Mouse (Mus musculus): Measurements from ENCODE around the gene Smtnl2.

DNA sequence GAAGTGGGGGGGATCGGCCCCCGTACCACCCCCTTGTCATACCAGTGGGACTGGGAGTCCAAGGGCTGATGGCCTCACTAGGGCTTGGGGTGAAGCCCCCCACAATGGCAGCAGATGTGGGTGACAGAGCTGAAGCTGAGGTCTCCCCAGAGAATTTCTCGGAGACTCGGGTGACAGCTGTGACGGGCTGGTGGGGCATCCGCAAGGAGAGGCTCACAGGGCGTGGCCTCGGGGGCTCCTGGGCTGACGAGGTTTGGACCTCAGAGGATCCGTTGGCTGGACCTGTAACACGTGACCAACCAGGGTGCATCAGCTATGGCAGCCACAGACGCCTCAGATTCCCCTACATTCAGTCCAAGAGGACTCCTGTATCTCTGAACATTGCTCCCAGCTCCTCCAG is 8.5 kb downstream of the Smtnl2 start:
- TF ChIP-seq CTCF (IDR thresholded peaks at IDR 0.05; ENCODE audit: borderline replicate concordance, extremely low read depth, insufficient read depth, insufficient read length) (no peak), POLR2A (IDR thresholded peaks at IDR 0.05; ENCODE audit: borderline replicate concordance, extremely low read depth, insufficient read depth, insufficient read length, poor library complexity, severe bottlenecking) (no peak)
